Mouse (Mus musculus) heart, adult 2 months (tissue): ENCODE measurements around the gene Zfp277.

Experiments used
- CTCF ChIP-seq: fragments of 200-600 bp; IDR thresholded peaks from 2 replicates; pipeline ENCODE4 v1.8.1; 2022; ENCODE audit warnings: antibody characterized with exemption, mild to moderate bottlenecking, moderate library complexity
- EP300 ChIP-seq: fragments of 200-500 bp; IDR thresholded peaks from 2 replicates; pipeline ENCODE4 v1.6.1; 2011; ENCODE audit warnings: low read depth, low read length, control low read depth; ENCODE audit not compliant: insufficient read depth

DNA sequence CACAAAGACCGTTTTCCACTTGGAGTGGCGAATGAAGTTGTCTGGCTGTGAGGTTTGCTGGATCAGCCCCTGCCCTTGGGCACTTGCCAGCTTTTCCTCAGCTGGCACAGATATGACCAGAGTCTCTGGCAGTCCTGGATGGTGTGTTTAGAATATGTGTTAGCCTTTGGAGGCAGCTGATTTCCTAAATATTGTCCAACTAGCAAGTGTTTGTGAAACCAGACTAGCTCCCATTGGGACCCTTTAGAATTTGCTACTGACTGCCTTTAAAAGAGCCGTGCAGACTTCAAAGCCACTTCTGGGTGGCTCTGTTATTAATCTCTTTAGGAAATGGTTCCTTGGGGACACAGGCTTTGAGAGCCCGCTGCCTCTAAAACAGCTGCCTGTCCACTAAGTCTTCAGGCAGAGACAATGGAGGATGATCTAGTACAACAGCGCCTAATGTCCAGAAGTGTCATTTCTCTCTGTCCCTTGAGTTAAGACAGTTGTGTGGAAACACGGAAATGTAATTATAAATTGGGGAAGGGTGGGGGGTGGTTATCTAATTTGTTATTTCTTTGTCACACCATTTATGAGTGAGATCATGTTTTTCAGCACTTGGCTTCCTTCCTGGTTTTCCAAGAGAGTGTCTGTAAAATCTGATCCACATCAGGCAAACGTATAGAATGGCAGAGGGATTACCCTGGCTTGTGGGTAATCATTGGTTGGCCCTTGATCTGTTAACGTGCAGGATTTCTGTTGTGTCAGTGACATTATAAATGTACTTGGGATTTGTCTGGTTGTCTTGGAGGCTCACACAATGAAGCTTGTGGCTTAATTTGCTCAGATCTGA lies 32.1 kb upstream of the Zfp277 start:
- TF ChIP-seq EP300 (no peak), CTCF (no peak)
